Mouse (Mus musculus): Measurements from ENCODE around the gene Exoc2. TPM values are rescaled to one million over a fixed set of nuclear protein-coding genes. Genes with fewer than 3 reads are reported as not detected.

Exoc2 gene
- 13.2 and 13.5 TPM in 2 replicates for polyA plus RNA-seq (2015; fragmentation: Nextera tagmentation; extraction: Ambion mirVana)

GRCm38 (mm10) chr13:30973501-30974246 is at the start of gene Exoc2, which contains the start of gene Gm5447:
TSS of gene Exoc2 (minus strand) at chr13:30974093.
TSS of gene Gm5447 (plus strand) at chr13:30974204.

GRCm38 (mm10) chr13:30947540-30947939 is 26.4 kb downstream of the Exoc2 start, which contains the start of gene Hus1b:
TSS of gene Hus1b (minus strand) at chr13:30947759.

Other genes with a start within 250 kb of the Exoc2 start
- gene Irf4, start 224.9 kb downstream of the Exoc2 start, polyA plus RNA-seq (2015; fragmentation: Nextera tagmentation; extraction: Ambion mirVana), result 0.06 and 0.11 TPM in 2 replicates
- not detected in 2 replicates for gene Hus1b, start 26.3 kb downstream of the Exoc2 start, polyA plus RNA-seq (2015; fragmentation: Nextera tagmentation; extraction: Ambion mirVana)
- not detected in 2 replicates for gene Gm5447, start 111 bp upstream of the Exoc2 start, polyA plus RNA-seq (2015; fragmentation: Nextera tagmentation; extraction: Ambion mirVana)

Data from urinary bladder, postnatal 0 days (tissue).